Mouse (Mus musculus) stomach, embryonic 16.5 days (tissue): ENCODE measurements around the gene Syngap1. TPM values are rescaled to one million over a fixed set of nuclear protein-coding genes. Genes with fewer than 3 reads are reported as not detected.
A peak's percentile ranks its signal among the peaks of the same experiment; 100 is the strongest.

Experiments used
- ATAC-seq: fragments of 200-750 bp; cut with Nextera tagmentation; 2 replicates; pipeline ENCODE4 v1.8.0; 2017; ENCODE audit warnings: moderate number of reproducible peaks, moderate TSS enrichment; ENCODE audit not compliant: insufficient read depth, low FRiP score
- H3K27ac ChIP-seq: fragments of 300-500 bp; sonication (generic); 2 replicates; pipeline ENCODE4 v1.5.1; 2014; ENCODE audit warnings: low read length
- H3K27me3 ChIP-seq: fragments of 300-500 bp; sonication (generic); 2 replicates; pipeline ENCODE4 v1.6.1; 2014; ENCODE audit warnings: low read length, control low read depth, mixed read lengths; ENCODE audit not compliant: control insufficient read depth, insufficient read depth
- H3K36me3 ChIP-seq: fragments of 300-500 bp; sonication (generic); 2 replicates; pipeline ENCODE4 v1.6.1; 2014; ENCODE audit warnings: low read length; ENCODE audit not compliant: control insufficient read depth, insufficient read depth
- H3K4me1 ChIP-seq: fragments of 300-500 bp; sonication (generic); 2 replicates; pipeline ENCODE4 v1.6.1; 2014; ENCODE audit warnings: low read length, control low read depth, mixed read lengths; ENCODE audit not compliant: control insufficient read depth, insufficient read depth
- H3K4me2 ChIP-seq: fragments of 300-500 bp; sonication (generic); 2 replicates; pipeline ENCODE4 v1.6.1; 2014; ENCODE audit warnings: low read depth, low read length, mixed read lengths
- H3K4me3 ChIP-seq: fragments of 300-500 bp; sonication (generic); replicated peaks from 2 replicates; pipeline ENCODE4 v1.5.1; 2014; ENCODE audit warnings: mild to moderate bottlenecking, low read length
- H3K9ac ChIP-seq: fragments of 300-500 bp; sonication (generic); 2 replicates; pipeline ENCODE4 v1.6.1; 2014; ENCODE audit warnings: low read length
- H3K9me3 ChIP-seq: fragments of 300-500 bp; sonication (generic); replicated peaks from 2 replicates; pipeline ENCODE4 v1.6.1; 2016; ENCODE audit warnings: low read length, control low read depth; ENCODE audit not compliant: control insufficient read depth
- WGBS: fragments of 180-500 bp; shearing (Covaris S2); extraction: QIAGEN DNeasy Blood & Tissue Kit; methylation state at CpG from one replicate; pipeline ENCODE4 v1.1.7; 2014; 5-methylcytosine and 5-hydroxymethylcytosine counted together
- polyA plus RNA-seq: library from polyadenylated mRNA; unstranded; fragments of >200 nt; fragmentation: Nextera tagmentation; extraction: Ambion mirVana; gene quantifications from 2 replicates; pipeline ENCODE4 v1.2.1, GENCODE M21; 2015

The Syngap1 gene
- polyA plus RNA-seq, 1 experiment from 2014 or later, result 1.6 TPM

DNA sequence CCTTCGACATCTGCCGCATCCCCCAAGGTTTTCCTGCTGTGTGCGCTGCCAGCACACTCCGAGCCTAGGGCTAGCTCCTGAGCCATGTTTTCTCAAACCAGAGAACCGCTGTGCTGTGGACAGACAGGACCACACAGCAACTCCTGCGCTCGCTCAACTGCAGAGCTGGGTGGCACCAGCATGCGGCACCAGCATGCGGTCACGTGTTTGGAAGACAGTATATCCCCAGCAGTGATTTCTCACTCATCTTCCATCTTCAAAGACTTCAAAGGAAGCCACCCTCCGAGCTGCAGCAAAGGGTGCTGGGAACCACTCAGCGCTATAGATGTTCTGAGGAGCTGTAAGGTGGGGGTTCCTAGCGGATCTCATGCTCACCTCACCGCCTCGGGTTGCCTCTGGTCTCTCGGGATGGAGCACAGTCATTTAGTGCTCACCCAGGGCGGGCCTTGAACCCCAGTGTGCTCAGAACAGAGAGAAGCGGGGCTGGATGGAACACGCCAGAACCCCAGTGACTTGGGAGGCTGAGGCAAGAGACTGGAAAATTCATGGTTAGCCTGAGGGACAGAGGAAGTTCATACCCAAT is 63.9 kb downstream of the Syngap1 start:
- Histone ChIP-seq H3K9ac (no peak overlapping the region), H3K9me3 (no peaks in the 10 kb centered on the region), H3K36me3 (no peaks in the 10 kb centered on the region), H3K4me1 (no peaks in the 10 kb centered on the region), H3K27ac (no peak overlapping the region), H3K4me3 (no peak overlapping the region), H3K4me2 (no peak overlapping the region), H3K27me3 (no peaks in the 10 kb centered on the region)
- 35% methylated on average over 19 of the region's 19 CpGs for WGBS
- no peak; the same call in 1 of the 2 replicates for ATAC-seq

DNA sequence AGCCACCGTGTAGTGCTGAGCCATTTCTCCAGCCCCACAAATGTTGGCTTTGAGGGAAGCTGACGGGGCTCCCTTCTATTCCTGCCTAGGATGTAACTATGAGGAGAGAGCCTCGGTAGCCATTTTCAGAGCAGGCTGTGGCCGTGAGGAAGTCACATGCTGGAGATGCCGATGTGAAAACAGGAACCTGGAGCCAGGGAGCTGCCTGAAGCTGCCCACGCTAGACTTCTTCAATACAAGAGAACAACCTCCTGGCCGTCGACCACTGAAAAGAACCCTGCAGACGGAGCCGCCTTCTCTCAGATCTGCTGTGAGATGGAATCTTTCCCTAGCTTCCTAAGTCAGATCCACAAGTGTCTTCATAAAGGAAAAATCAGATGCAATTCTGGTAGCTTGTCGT is 64.6 kb downstream of the Syngap1 start:
- H3K4me3 ChIP-seq, result no peak overlapping the region
- H3K27ac ChIP-seq, result no peak overlapping the region
- H3K4me1 ChIP-seq, result no peaks in the 10 kb centered on the region
- WGBS, result 39% methylated on average over 11 of the region's 11 CpGs
- no peaks in the 10 kb centered on the region for H3K9me3 ChIP-seq
- ATAC-seq, result no peak
- H3K36me3 ChIP-seq, result no peaks in the 10 kb centered on the region
- no peaks in the 10 kb centered on the region for H3K27me3 ChIP-seq
- no peak overlapping the region for H3K4me2 ChIP-seq
- no peak overlapping the region for H3K9ac ChIP-seq

DNA sequence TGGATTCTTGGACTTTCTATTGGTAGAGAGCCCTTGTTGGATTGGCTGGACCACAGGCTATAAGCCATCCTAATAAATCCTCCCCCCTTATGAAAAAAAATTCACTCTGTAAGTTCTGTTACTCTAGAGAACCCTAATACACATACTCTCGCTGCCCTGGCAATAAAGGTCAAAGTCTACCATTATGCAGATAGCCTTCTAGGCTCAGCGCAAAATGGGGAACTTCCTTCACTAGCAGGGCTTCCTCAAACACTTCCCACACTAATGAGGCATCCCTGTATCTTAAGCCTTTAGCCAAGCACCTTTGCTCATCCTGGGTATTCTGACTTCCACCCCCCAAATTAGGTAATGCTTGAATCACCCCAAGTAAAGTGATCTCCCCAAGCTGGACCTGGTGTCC is 67.2 kb downstream of the Syngap1 start:
- Histone ChIP-seq H3K4me2 (no peak overlapping the region), H3K9me3 (no peaks in the 10 kb centered on the region), H3K27me3 (no peaks in the 10 kb centered on the region), H3K27ac (no peak overlapping the region), H3K9ac (no peak overlapping the region), H3K4me1 (no peaks in the 10 kb centered on the region), H3K36me3 (no peaks in the 10 kb centered on the region), H3K4me3 (no peak overlapping the region)
- no peak for ATAC-seq
- 67% methylated on average over 2 of the region's 2 CpGs for WGBS

DNA sequence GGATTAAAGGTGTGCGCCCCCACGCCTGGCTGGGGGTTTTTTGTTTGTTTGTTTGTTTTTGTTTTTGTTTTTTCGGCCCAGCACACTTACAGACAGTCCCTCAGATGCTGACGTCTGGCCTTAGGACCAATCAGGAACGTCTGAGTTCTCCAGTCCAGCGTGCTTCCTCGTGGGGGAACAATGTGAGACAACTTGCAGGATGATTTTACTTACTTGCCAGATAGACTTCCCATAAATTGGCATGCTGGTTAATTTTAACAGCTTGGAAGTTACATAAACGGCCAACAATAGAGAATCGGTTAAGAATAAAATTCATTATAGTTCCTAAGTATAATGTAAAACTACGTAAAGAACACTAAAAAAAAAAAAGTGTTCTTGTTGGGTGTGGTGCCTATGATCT is 70.1 kb downstream of the Syngap1 start:
- Histone ChIP-seq H3K4me2 (no peak overlapping the region), H3K4me3 (no peak overlapping the region), H3K27me3 (no peaks in the 10 kb centered on the region), H3K27ac (no peak overlapping the region), H3K9me3 (no peaks in the 10 kb centered on the region), H3K36me3 (no peaks in the 10 kb centered on the region), H3K4me1 (no peaks in the 10 kb centered on the region), H3K9ac (no peak overlapping the region)
- ATAC-seq, result no peak
- 85% methylated on average over 10 of the region's 10 CpGs for WGBS

DNA sequence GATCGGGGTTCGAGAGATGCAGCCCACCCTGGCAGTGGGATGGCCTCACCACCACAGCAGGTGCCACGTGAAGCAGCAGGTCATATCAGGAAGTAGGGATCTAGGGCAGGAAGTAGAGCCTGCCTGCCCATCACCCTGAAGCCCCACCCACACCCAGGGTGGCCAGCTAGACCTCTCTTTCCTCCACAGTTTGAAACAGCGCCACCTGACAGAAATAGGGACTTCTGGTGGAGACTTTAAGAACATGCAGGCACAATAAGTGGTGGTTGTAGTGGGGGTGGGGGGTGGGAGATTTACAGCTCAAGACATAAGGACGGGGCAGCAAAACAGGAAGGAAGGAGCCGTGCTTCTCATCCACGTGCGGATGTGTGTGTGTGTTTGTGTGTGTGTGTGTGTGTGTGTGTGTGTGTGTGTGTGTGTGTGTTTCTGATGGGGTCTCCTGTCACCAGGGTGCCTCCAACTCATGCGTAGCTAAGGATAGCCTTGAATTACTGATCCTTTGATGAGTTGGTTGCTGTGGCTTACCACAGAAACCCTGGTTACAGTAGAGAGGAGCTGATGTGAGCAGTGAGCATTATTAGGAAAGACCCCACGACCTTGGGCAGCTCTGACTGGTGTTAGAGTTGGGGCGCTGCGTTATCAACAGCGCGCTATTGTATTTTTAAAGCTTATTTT is 71.1 kb downstream of the Syngap1 start:
- Histone ChIP-seq H3K36me3 (no peaks in the 10 kb centered on the region), H3K9me3 (no peaks in the 10 kb centered on the region), H3K4me1 (no peaks in the 10 kb centered on the region), H3K4me2 (0 out of 2 replicates have a peak overlapping the region, but pooled peaks have one; percentile 2), H3K27me3 (no peaks in the 10 kb centered on the region), H3K4me3 (no peak overlapping the region), H3K27ac (no peak overlapping the region), H3K9ac (no peak overlapping the region)
- peak; percentile 23; the same call in 1 of the 2 replicates for ATAC-seq
- 48% methylated on average over 14 of the region's 14 CpGs for WGBS

DNA sequence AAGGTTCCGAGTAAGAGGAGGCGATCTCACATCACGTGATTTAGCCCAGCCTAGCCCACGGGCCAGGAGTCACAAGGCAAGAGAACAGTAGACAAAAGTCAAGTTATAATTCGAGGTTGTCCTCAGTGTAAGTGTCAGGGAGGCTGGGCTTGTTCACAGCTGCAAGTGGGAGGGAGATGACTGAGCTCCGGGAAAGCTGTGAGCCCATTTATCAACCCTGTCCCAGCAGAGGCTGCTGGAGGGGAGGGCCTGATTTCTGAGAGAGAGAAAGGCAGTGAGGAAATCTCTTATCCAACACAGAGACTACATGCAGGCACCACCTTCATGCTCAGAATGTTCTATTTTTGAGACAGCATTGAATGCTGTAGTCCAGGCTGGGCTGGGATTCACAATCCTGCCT is 71.9 kb downstream of the Syngap1 start:
- no peak overlapping the region for H3K4me3 ChIP-seq
- 0 out of 2 replicates have a peak, but pooled peaks cover 3% of the 10 kb centered on the region for H3K4me1 ChIP-seq
- no peaks in the 10 kb centered on the region for H3K9me3 ChIP-seq
- ATAC-seq, result no peak
- no peak overlapping the region; the same call in 1 of the 2 replicates for H3K9ac ChIP-seq
- no peak overlapping the region for H3K27ac ChIP-seq
- H3K4me2 ChIP-seq, result no peak overlapping the region
- WGBS, result 31% methylated on average over 6 of the region's 6 CpGs
- H3K27me3 ChIP-seq, result no peaks in the 10 kb centered on the region
- no peaks in the 10 kb centered on the region for H3K36me3 ChIP-seq

DNA sequence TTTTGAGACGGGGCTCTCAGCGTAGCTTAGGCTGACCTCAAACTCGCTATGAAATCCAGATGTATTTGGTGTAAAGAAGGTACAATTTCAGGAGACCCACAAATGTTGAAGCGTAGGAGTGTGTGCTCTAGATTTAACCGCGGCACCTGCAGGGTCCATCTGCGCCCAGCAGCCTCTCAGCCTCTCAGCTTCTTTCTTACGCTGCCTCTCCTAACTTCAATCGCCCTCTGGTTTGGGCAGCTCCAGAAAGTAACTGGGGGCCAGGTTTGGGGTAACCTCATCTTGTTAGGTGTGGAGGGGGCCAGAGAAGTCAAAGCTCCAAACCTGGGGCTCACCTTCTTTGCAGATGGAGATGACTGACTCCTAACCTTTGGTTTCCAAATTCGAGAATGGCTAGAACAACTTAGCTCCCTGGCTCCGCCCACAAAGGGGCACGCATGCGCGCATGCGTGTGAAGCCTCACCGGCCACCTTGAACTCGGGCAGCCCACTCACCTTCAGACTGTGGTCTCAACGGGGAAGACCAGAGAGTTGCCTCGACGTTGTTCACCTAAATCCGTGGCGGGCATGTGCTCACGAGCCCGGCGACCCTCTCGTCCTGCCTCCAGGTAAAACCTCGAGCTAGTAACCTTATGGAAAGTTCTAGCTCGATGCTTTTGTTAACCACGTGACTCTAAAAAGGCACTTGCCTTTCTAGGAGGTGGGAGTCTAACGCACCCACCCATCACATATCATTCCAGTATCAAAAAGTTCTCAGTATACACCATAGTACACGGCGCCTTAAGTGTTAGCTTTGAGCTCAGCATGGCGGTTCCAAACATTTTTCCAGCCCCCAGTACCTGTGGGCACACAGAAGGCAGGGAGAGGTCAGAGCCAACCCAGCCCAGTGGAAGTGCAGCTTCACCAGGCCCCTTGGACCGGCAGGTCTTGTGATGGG is 76.8 kb downstream of the Syngap1 start:
- 0 out of 2 replicates have a peak, but pooled peaks cover 3% of the 10 kb centered on the region for H3K4me1 ChIP-seq
- no peaks in the 10 kb centered on the region for H3K9me3 ChIP-seq
- H3K27me3 ChIP-seq, result no peaks in the 10 kb centered on the region
- H3K4me3 ChIP-seq, result peak overlapping the region; percentile 59
- peaks cover 8% of the 10 kb centered on the region for H3K36me3 ChIP-seq
- H3K9ac ChIP-seq, result peak overlapping the region; percentile 79
- peak overlapping the region; percentile 67 for H3K27ac ChIP-seq
- peak; percentile 82 for ATAC-seq
- H3K4me2 ChIP-seq, result peak overlapping the region; percentile 84
- WGBS, result 5% methylated on average over 34 of the region's 34 CpGs

DNA sequence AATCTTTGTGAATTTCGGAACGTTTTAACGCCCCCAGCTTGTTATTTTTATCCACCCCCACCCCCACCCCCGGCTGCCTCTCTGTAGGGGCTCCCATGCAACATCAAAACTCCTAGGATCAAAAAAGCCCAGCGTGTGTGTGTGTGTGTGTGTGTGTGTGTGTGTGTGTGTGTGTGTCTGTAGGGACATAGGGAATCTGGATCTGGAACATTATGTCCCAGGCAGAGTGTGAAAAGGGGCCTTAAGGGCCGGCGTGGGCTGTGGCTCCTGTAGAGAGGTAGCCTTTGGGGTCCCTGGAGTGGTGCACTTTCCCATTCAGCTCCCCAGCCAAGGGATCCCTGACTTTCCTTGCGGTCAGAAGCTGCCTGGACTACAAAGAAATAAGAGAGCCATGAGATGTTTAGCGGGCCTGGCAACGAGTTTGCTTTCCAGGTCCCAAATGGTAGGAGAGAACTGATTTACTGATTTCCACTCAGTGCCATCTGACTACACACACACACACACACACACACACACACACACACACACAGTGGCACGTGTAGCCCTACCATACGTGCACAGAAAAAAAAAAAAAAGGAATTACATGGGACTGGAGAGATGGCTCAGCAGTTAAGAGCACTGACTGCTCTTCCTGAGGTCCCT is 77.6 kb downstream of the Syngap1 start:
- Histone ChIP-seq H3K9ac (peak overlapping the region; percentile 79), H3K4me2 (peak overlapping the region; percentile 84), H3K27ac (no peak overlapping the region; the same call in 1 of the 2 replicates), H3K4me1 (0 out of 2 replicates have a peak, but pooled peaks cover 3% of the 10 kb centered on the region), H3K36me3 (peaks cover 8% of the 10 kb centered on the region), H3K4me3 (peak overlapping the region; percentile 59), H3K27me3 (no peaks in the 10 kb centered on the region), H3K9me3 (no peaks in the 10 kb centered on the region)
- WGBS, result 33% methylated on average over 12 of the region's 12 CpGs
- no peak for ATAC-seq
